Comparison of ENCODE assay signal across 28 mouse cellular contexts in genomic region chr3:127719601-127720000, GRCm38 (mm10).
DNase-seq lines count a peak whose midpoint lies in the region; ATAC-seq and TF ChIP-seq lines count a peak whose summit lies in the region.
"Had no signal": no experiment of that assay in that cellular context is flagged by ENCODE, and none has a peak within 500 bp of the region (broad histone marks: within the 10 kb centered on the region; RNA-seq: fewer than 3 reads in every experiment).

No protein-coding gene starts in this region.

- no peak for TF ChIP-seq CTCF in lung, postnatal 0 days (IDR thresholded peaks at IDR 0.05)

- peaks cover 5% of the 10 kb centered on the region; the same call in 1 of the 2 replicates for H3K27me3 ChIP-seq in forebrain, embryonic 11.5 days (ENCODE audit: control insufficient read depth, insufficient read depth, low read length)
- H3K27me3 ChIP-seq in forebrain, embryonic 15.5 days = no peaks in the 10 kb centered on the region; the same call in 1 of the 2 replicates
- H3K27me3 ChIP-seq in lung, embryonic 15.5 days = no peaks in the 10 kb centered on the region
- no peaks in the 10 kb centered on the region for H3K27me3 ChIP-seq in lung, postnatal 0 days (replicated peaks; ENCODE audit: insufficient read depth, low read length)
- no peaks in the 10 kb centered on the region for H3K27me3 ChIP-seq in neural tube, embryonic 11.5 days (ENCODE audit: control insufficient read depth, insufficient read depth, low read length)
- H3K27me3 ChIP-seq in midbrain, embryonic 14.5 days (ENCODE audit: control insufficient read depth, insufficient read depth, low read length) = no peaks in the 10 kb centered on the region; the same call in 1 of the 2 replicates
- H3K27me3 ChIP-seq: liver, embryonic 12.5 days; megakaryocyte, embryonic 14.5 days had no signal

- H3K36me3 ChIP-seq in forebrain, embryonic 11.5 days (ENCODE audit: control insufficient read depth, insufficient read depth, low read length) = no peaks in the 10 kb centered on the region
- no peaks in the 10 kb centered on the region for H3K36me3 ChIP-seq in forebrain, embryonic 15.5 days
- no peaks in the 10 kb centered on the region for H3K36me3 ChIP-seq in lung, embryonic 15.5 days
- no peaks in the 10 kb centered on the region for H3K36me3 ChIP-seq in lung, postnatal 0 days (ENCODE audit: insufficient read depth, low read length)
- H3K36me3 ChIP-seq in neural tube, embryonic 11.5 days (ENCODE audit: control insufficient read depth, insufficient read depth, low read length) = no peaks in the 10 kb centered on the region
- no peaks in the 10 kb centered on the region for H3K36me3 ChIP-seq in midbrain, embryonic 14.5 days (ENCODE audit: control insufficient read depth, insufficient read depth, low read length)
- H3K36me3 ChIP-seq: G1E; hindbrain, embryonic 12.5 days; liver, embryonic 12.5 days had no signal

- 36% methylated on average over 5 of the region's 5 CpGs for WGBS in forebrain, embryonic 11.5 days
- WGBS in forebrain, embryonic 15.5 days = 19% methylated on average over 5 of the region's 5 CpGs
- 33% methylated on average over 5 of the region's 5 CpGs for WGBS in lung, embryonic 15.5 days
- WGBS in lung, postnatal 0 days = 39% methylated on average over 5 of the region's 5 CpGs
- 34% methylated on average over 5 of the region's 5 CpGs for WGBS in neural tube, embryonic 11.5 days
- 51% methylated on average over 5 of the region's 5 CpGs for WGBS in midbrain, embryonic 14.5 days

- H3K9me3 ChIP-seq in forebrain, embryonic 11.5 days (ENCODE audit: control insufficient read depth, low read length) = no peaks in the 10 kb centered on the region
- H3K9me3 ChIP-seq in forebrain, embryonic 15.5 days = no peaks in the 10 kb centered on the region
- H3K9me3 ChIP-seq in lung, embryonic 15.5 days = no peaks in the 10 kb centered on the region
- no peaks in the 10 kb centered on the region for H3K9me3 ChIP-seq in lung, postnatal 0 days (ENCODE audit: low read length)
- no peaks in the 10 kb centered on the region for H3K9me3 ChIP-seq in neural tube, embryonic 11.5 days (ENCODE audit: control insufficient read depth, low read length)
- H3K9me3 ChIP-seq in midbrain, embryonic 14.5 days (ENCODE audit: control insufficient read depth, low read length) = no peaks in the 10 kb centered on the region
- H3K9me3 ChIP-seq: G1E; hindbrain, embryonic 12.5 days; liver, embryonic 12.5 days; megakaryocyte, embryonic 14.5 days had no signal

- peaks cover 9% of the 10 kb centered on the region; the same call in 1 of the 2 replicates for H3K4me1 ChIP-seq in forebrain, embryonic 11.5 days (replicated peaks; ENCODE audit: control insufficient read depth, insufficient read depth, low read length)
- peaks cover 6% of the 10 kb centered on the region for H3K4me1 ChIP-seq in forebrain, embryonic 15.5 days
- peaks cover 19% of the 10 kb centered on the region for H3K4me1 ChIP-seq in lung, embryonic 15.5 days
- H3K4me1 ChIP-seq in lung, postnatal 0 days (ENCODE audit: insufficient read depth, low read depth, low read length) = no peaks in the 10 kb centered on the region; the same call in 1 of the 2 replicates
- H3K4me1 ChIP-seq in neural tube, embryonic 11.5 days (ENCODE audit: control insufficient read depth, insufficient read depth, low read length) = peaks cover 12% of the 10 kb centered on the region; the same call in 1 of the 2 replicates
- 0 out of 2 replicates have a peak, but pooled peaks cover 8% of the 10 kb centered on the region for H3K4me1 ChIP-seq in midbrain, embryonic 14.5 days (ENCODE audit: control insufficient read depth, insufficient read depth, low read length)
- H3K4me1 ChIP-seq: liver, embryonic 12.5 days; megakaryocyte, embryonic 14.5 days had no signal

- ATAC-seq in forebrain, embryonic 11.5 days (replicated peaks; ENCODE audit: low FRiP score) = no peak
- ATAC-seq in forebrain, embryonic 15.5 days (replicated peaks) = no peak; the same call in 1 of the 2 replicates
- ATAC-seq in lung, embryonic 15.5 days (ENCODE audit: borderline replicate concordance, extremely low read depth, low FRiP score, low TSS enrichment) = 0 out of 2 replicates have a peak, but pooled peaks have one; percentile 40
- no peak for ATAC-seq in lung, postnatal 0 days
- no peak for ATAC-seq in neural tube, embryonic 11.5 days (ENCODE audit: insufficient read depth, low FRiP score, low TSS enrichment)
- ATAC-seq in midbrain, embryonic 14.5 days (ENCODE audit: low FRiP score, low TSS enrichment) = no peak
- ATAC-seq: intestine, embryonic 16.5 days; liver, embryonic 12.5 days; liver, postnatal 0 days had no signal

- TF ChIP-seq EP300 in lung, postnatal 0 days (IDR thresholded peaks at IDR 0.05) = no peak

- peak overlapping the region; percentile 2; the same call in 1 of the 2 replicates for H3K27ac ChIP-seq in forebrain, embryonic 11.5 days (ENCODE audit: low read depth, low read length)
- H3K27ac ChIP-seq in forebrain, embryonic 15.5 days (replicated peaks) = no peak overlapping the region; the same call in 1 of the 2 replicates
- H3K27ac ChIP-seq in lung, embryonic 15.5 days = peak overlapping the region; percentile 83
- H3K27ac ChIP-seq in lung, postnatal 0 days (ENCODE audit: low read length) = no peak overlapping the region
- H3K27ac ChIP-seq in neural tube, embryonic 11.5 days (ENCODE audit: low read depth, low read length) = no peak overlapping the region
- H3K27ac ChIP-seq in midbrain, embryonic 14.5 days (replicated peaks; ENCODE audit: low read depth, low read length) = no peak overlapping the region
- H3K27ac ChIP-seq: hindbrain, embryonic 12.5 days; kidney, postnatal 0 days; liver, embryonic 12.5 days had no signal

- peak overlapping the region; percentile 3; the same call in 1 of the 2 replicates for H3K9ac ChIP-seq in forebrain, embryonic 11.5 days (ENCODE audit: low read length)
- no peak overlapping the region for H3K9ac ChIP-seq in forebrain, embryonic 15.5 days (replicated peaks)
- no peak overlapping the region for H3K9ac ChIP-seq in lung, embryonic 15.5 days
- H3K9ac ChIP-seq in lung, postnatal 0 days (replicated peaks; ENCODE audit: low read depth) = no peak overlapping the region
- no peak overlapping the region for H3K9ac ChIP-seq in neural tube, embryonic 11.5 days (ENCODE audit: low read length)
- no peak overlapping the region for H3K9ac ChIP-seq in midbrain, embryonic 14.5 days (replicated peaks; ENCODE audit: low read length)
- H3K9ac ChIP-seq: hindbrain, embryonic 12.5 days; liver, embryonic 12.5 days; liver, postnatal 0 days had no signal

- DNase-seq in forebrain, embryonic 11.5 days (ENCODE audit: low spot score) = no peak
- no peak for DNase-seq in lung, postnatal 0 days (ENCODE audit: low spot score)
- no peak for DNase-seq in neural tube, embryonic 11.5 days (ENCODE audit: low spot score)
- DNase-seq in neural tube, embryonic 10.5 days (ENCODE audit: extremely low spot score, low spot score) = no peak
- peak; percentile 29 for DNase-seq in midbrain, embryonic 14.5 days
- DNase-seq in spleen, adult 12 weeks (ENCODE audit: low spot score) = no peak
- DNase-seq: adrenal gland, adult 8-10 months; cerebellum, adult 11 months; cerebellum, adult 9-10 months; cerebellum, postnatal 36 days; gastrocnemius, postnatal 10 days; heart, postnatal 14 days; kidney, adult 8-10 months; kidney, postnatal 4 days; liver, postnatal 0 days; lung, postnatal 4 days; retina, postnatal 1 day; right cerebral cortex, postnatal 14 days; spleen, adult 18-20 months; thymus, postnatal 14 days had no signal

- H3K4me3 ChIP-seq in forebrain, embryonic 11.5 days (ENCODE audit: low read depth, low read length) = no peak overlapping the region
- H3K4me3 ChIP-seq in forebrain, embryonic 15.5 days = no peak overlapping the region
- no peak overlapping the region for H3K4me3 ChIP-seq in lung, embryonic 15.5 days
- H3K4me3 ChIP-seq in lung, postnatal 0 days (ENCODE audit: low read depth, low read length) = no peak overlapping the region
- no peak overlapping the region for H3K4me3 ChIP-seq in neural tube, embryonic 11.5 days (ENCODE audit: low read depth, low read length)
- H3K4me3 ChIP-seq in midbrain, embryonic 14.5 days (replicated peaks; ENCODE audit: low read depth, low read length) = no peak overlapping the region
- H3K4me3 ChIP-seq: hindbrain, embryonic 12.5 days; liver, embryonic 12.5 days; megakaryocyte, embryonic 14.5 days had no signal

- H3K4me2 ChIP-seq in forebrain, embryonic 11.5 days (ENCODE audit: low read depth, low read length, severe bottlenecking) = no peak overlapping the region
- no peak overlapping the region for H3K4me2 ChIP-seq in forebrain, embryonic 15.5 days (replicated peaks)
- H3K4me2 ChIP-seq in lung, embryonic 15.5 days = peak overlapping the region; percentile 21
- H3K4me2 ChIP-seq in lung, postnatal 0 days (replicated peaks; ENCODE audit: low read depth, low read length) = no peak overlapping the region
- H3K4me2 ChIP-seq in neural tube, embryonic 11.5 days (ENCODE audit: low read depth) = peak overlapping the region; percentile 21; the same call in 1 of the 2 replicates
- no peak overlapping the region for H3K4me2 ChIP-seq in midbrain, embryonic 14.5 days (ENCODE audit: low read length)
- H3K4me2 ChIP-seq: hindbrain, embryonic 12.5 days; liver, embryonic 12.5 days had no signal

Comparison
In these comparisons a context has a peak if more than half of its experiments do, and no peak if none do; other contexts are left out.
1. H3K27ac ChIP-seq: peak in forebrain, embryonic 11.5 days (single experiment) and lung, embryonic 15.5 days (single experiment); none in forebrain, embryonic 15.5 days (single experiment), lung, postnatal 0 days (single experiment), neural tube, embryonic 11.5 days (single experiment) and midbrain, embryonic 14.5 days (single experiment).
2. H3K4me2 ChIP-seq: peak in lung, embryonic 15.5 days (single experiment) and neural tube, embryonic 11.5 days (single experiment); none in forebrain, embryonic 11.5 days (single experiment), forebrain, embryonic 15.5 days (single experiment), lung, postnatal 0 days (single experiment) and midbrain, embryonic 14.5 days (single experiment).